Mouse (Mus musculus) lung, embryonic 14.5 days (tissue): ENCODE data around the gene Ifit3. TPM values are rescaled to one million over a fixed set of nuclear protein-coding genes. Genes with fewer than 3 reads are reported as not detected.
"Not testable (repeated sequence)": the region's sequence is repeated elsewhere in the genome, so short reads cannot be mapped to it uniquely, and the experiment has no call there.

Source experiments
- ATAC-seq: fragments of 200-750 bp; cut with Nextera tagmentation; 2 replicates; pipeline ENCODE4 v1.8.0; 2017; ENCODE audit warnings: mild to moderate bottlenecking, moderate TSS enrichment, moderate library complexity; ENCODE audit not compliant: insufficient read depth
- DNase-seq: peaks from one replicate; pipeline ENCODE4 v3.0.0-alpha.2; 2015
- H3K27ac ChIP-seq: fragments of 300-500 bp; sonication (generic); 2 replicates; pipeline ENCODE4 v1.5.1; 2014; ENCODE audit warnings: low read depth, mild to moderate bottlenecking, moderate library complexity
- H3K27me3 ChIP-seq: fragments of 300-500 bp; sonication (generic); 2 replicates; pipeline ENCODE4 v1.6.1; 2014; ENCODE audit warnings: low read length, control low read depth; ENCODE audit not compliant: insufficient read depth
- H3K36me3 ChIP-seq: fragments of 300-500 bp; sonication (generic); 2 replicates; pipeline ENCODE4 v1.6.1; 2014; ENCODE audit warnings: control low read depth; ENCODE audit not compliant: insufficient read depth
- H3K4me1 ChIP-seq: fragments of 300-500 bp; sonication (generic); 2 replicates; pipeline ENCODE4 v1.6.1; 2014; ENCODE audit warnings: antibody characterized with exemption, control low read depth; ENCODE audit not compliant: insufficient read depth
- H3K4me2 ChIP-seq: fragments of 300-500 bp; sonication (generic); 2 replicates; pipeline ENCODE4 v1.6.1; 2014; ENCODE audit warnings: mild to moderate bottlenecking
- H3K4me3 ChIP-seq: fragments of 300-500 bp; sonication (generic); 2 replicates; pipeline ENCODE4 v1.5.1; 2014; ENCODE audit warnings: low read depth, low read length
- H3K9ac ChIP-seq: fragments of 300-500 bp; sonication (generic); 2 replicates; pipeline ENCODE4 v1.6.1; 2014
- H3K9me3 ChIP-seq: fragments of 300-500 bp; sonication (generic); 2 replicates; pipeline ENCODE4 v1.6.1; 2016; ENCODE audit warnings: low read depth, low read length, control low read depth
- CTCF ChIP-seq: IDR thresholded peaks from 2 replicates; pipeline ENCODE4 v1.5.1; 2016; ENCODE audit warnings: antibody characterized with exemption, low read depth
- WGBS: fragments of 180-500 bp; shearing (Covaris S2); extraction: QIAGEN DNeasy Blood & Tissue Kit; methylation state at CpG from one replicate; pipeline ENCODE4 v1.1.7; 2014; 5-methylcytosine and 5-hydroxymethylcytosine counted together
- polyA plus RNA-seq: library from polyadenylated mRNA; unstranded; fragments of >200 nt; fragmentation: Nextera tagmentation; extraction: Ambion mirVana; gene quantifications from 2 replicates; pipeline ENCODE4 v1.2.1, GENCODE M21; 2014

Ifit3 gene
- polyA plus RNA-seq, 1 experiment from 2014 or later, result 0.26 TPM

- H3K27me3 ChIP-seq, result no peaks in the 10 kb centered on the region
- peaks cover 6% of the 10 kb centered on the region for H3K36me3 ChIP-seq
- DNase-seq, result no peak
- 69% methylated on average over 4 of the region's 4 CpGs for WGBS
- H3K9me3 ChIP-seq, result no peaks in the 10 kb centered on the region
- no peak for ATAC-seq
- no peak overlapping the region for H3K27ac ChIP-seq
- no peak overlapping the region for H3K4me3 ChIP-seq
- H3K9ac ChIP-seq, result no peak overlapping the region
- no peaks in the 10 kb centered on the region for H3K4me1 ChIP-seq
- no peak for TF ChIP-seq CTCF
- H3K4me2 ChIP-seq, result no peak overlapping the region
Observed at GRCm38 (mm10) chr19:34569896-34570476, 13.3 kb upstream of the Ifit3 start.

- no peaks in the 10 kb centered on the region for H3K27me3 ChIP-seq
- H3K9ac ChIP-seq, result no peak overlapping the region
- no peak for DNase-seq
- no peak overlapping the region for H3K4me3 ChIP-seq
- H3K4me1 ChIP-seq, result no peaks in the 10 kb centered on the region
- no peaks in the 10 kb centered on the region for H3K9me3 ChIP-seq
- ATAC-seq, result no peak
- no peak for TF ChIP-seq CTCF
- 89% methylated on average over 1 of the region's 1 CpGs for WGBS
- H3K27ac ChIP-seq, result no peak overlapping the region
- no peak overlapping the region for H3K4me2 ChIP-seq
- H3K36me3 ChIP-seq, result peaks cover 6% of the 10 kb centered on the region
Observed at GRCm38 (mm10) chr19:34571080-34571479, 12.3 kb upstream of the Ifit3 start.

GRCm38 (mm10) chr19:34573650-34574049 lies 9.7 kb upstream of the Ifit3 start:
- Histone ChIP-seq H3K27me3 (no peaks in the 10 kb centered on the region), H3K4me1 (no peaks in the 10 kb centered on the region), H3K4me3 (no peak overlapping the region), H3K9ac (no peak overlapping the region), H3K4me2 (no peak overlapping the region), H3K27ac (no peak overlapping the region), H3K9me3 (no peaks in the 10 kb centered on the region), H3K36me3 (peaks cover 6% of the 10 kb centered on the region)
- DNase-seq (no peak), ATAC-seq (no peak)
- TF ChIP-seq CTCF, result no peak
- WGBS, result 92% methylated on average over 5 of the region's 5 CpGs

GRCm38 (mm10) chr19:34577121-34577520 lies 6.2 kb upstream of the Ifit3 start:
- WGBS, result 42% methylated on average over 1 of the region's 1 CpGs
- DNase-seq, result no peak
- H3K27me3 ChIP-seq, result no peaks in the 10 kb centered on the region
- no peak overlapping the region for H3K4me3 ChIP-seq
- H3K4me1 ChIP-seq, result no peaks in the 10 kb centered on the region
- H3K36me3 ChIP-seq, result peaks cover 6% of the 10 kb centered on the region
- no peaks in the 10 kb centered on the region for H3K9me3 ChIP-seq
- TF ChIP-seq CTCF, result no peak
- no peak overlapping the region for H3K27ac ChIP-seq
- no peak overlapping the region for H3K9ac ChIP-seq
- no peak for ATAC-seq
- no peak overlapping the region for H3K4me2 ChIP-seq

GRCm38 (mm10) chr19:34582696-34583095 lies 635 bp upstream of the Ifit3 start:
- not testable (repeated sequence) for H3K9ac ChIP-seq, H3K4me3 ChIP-seq, H3K4me1 ChIP-seq, H3K4me2 ChIP-seq, H3K27me3 ChIP-seq, H3K36me3 ChIP-seq, H3K27ac ChIP-seq, H3K9me3 ChIP-seq, DNase-seq, ATAC-seq
- 75% methylated on average over 2 of the region's 2 CpGs for WGBS

GRCm38 (mm10) chr19:34585740-34586458 lies 2.6 kb downstream of the Ifit3 start:
- WGBS, result 58% methylated on average over 5 of the region's 5 CpGs
- H3K27me3 ChIP-seq, H3K9ac ChIP-seq, H3K36me3 ChIP-seq, DNase-seq, H3K4me2 ChIP-seq, H3K4me1 ChIP-seq, H3K4me3 ChIP-seq, ATAC-seq, H3K27ac ChIP-seq, H3K9me3 ChIP-seq: not testable (repeated sequence)

- ATAC-seq, result peak; percentile 42; the same call in 1 of the 2 replicates
- H3K27ac ChIP-seq, H3K36me3 ChIP-seq, H3K4me1 ChIP-seq, H3K4me3 ChIP-seq, H3K9ac ChIP-seq, H3K4me2 ChIP-seq, H3K9me3 ChIP-seq, H3K27me3 ChIP-seq: not testable (repeated sequence)
- peak; percentile 46 for DNase-seq
- WGBS, result 59% methylated on average over 6 of the region's 12 CpGs
Observed at GRCm38 (mm10) chr19:34587898-34588692, 4.8 kb downstream of the Ifit3 start.
